Comparison of ENCODE assay signal across 11 mouse cellular contexts in the genomic region with DNA sequence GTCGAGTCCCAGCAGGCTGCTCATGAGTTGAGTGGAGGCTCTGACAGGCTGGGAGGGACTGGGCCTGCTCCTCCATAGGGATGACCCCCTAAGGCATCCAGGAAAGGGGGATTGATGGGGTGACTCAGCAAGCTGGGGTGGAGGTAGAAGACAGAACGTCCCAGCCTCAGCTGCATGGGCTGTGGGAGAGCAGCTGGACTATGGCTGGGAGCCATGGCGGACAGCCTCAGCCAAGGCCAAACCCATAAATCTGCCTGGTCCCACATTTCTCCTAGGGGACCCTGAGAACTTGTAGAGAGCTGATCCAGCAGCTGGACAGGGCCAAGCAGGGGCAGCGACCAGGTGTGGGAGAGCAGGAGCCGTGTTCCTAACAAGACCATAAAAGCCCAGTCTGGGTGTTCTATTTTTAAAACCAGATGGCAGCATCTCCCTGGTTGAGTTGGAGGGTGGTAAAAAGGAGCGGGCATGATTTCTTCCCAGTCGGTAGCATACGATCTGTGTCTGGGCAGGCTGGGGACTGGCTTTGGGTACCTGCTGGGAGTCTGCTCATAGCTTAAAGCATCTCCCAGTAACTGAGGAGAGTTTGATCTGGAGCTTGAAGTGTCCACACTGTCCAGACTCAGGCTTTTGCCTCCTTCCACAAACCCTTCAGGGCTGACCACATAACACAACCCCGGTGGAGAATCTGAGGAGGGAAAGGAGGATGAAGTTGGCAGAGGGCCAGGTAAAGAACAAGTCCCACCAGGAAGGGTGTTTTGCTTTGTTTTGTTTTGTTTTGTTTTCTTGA. TPM values are rescaled to one million over a fixed set of nuclear protein-coding genes. Genes with fewer than 3 reads are reported as not detected.
DNase-seq lines count a peak whose midpoint lies in the region; ATAC-seq and TF ChIP-seq lines count a peak whose summit lies in the region.
"Had no signal": no experiment of that assay in that cellular context is flagged by ENCODE, and none has a peak within 500 bp of the region (broad histone marks: within the 10 kb centered on the region; RNA-seq: fewer than 3 reads in every experiment).

No protein-coding gene starts in this region.

- 49% methylated on average over 9 of the region's 9 CpGs for WGBS in heart, adult 2 months
- whole genome bisulfite sequencing in heart, embryonic 12.5 days = 59% methylated on average over 9 of the region's 9 CpGs
- WGBS in cerebellum, adult 2 months = 23% methylated on average over 9 of the region's 9 CpGs

- ATAC-seq in heart, embryonic 12.5 days (ENCODE audit: insufficient number of reproducible peaks, low FRiP score) = no peak
- ATAC-seq: activated CD4-positive, CD25-positive, alpha-beta regulatory T cell, adult 4 months had no signal

- H3K4me2 ChIP-seq in heart, embryonic 12.5 days = no peak overlapping the region

- no peak for TF ChIP-seq EP300 in heart, adult 2 months (IDR thresholded peaks at IDR 0.05; ENCODE audit: insufficient read depth, low read depth, low read length)

- intact Hi-C loops in heart, adult 2 months (cut with DNase I) = no loop called here

- TF ChIP-seq CTCF in heart, adult 2 months (IDR thresholded peaks at IDR 0.05) = no peak
- no peak for TF ChIP-seq CTCF in cerebellum, adult 2 months (IDR thresholded peaks at IDR 0.05; ENCODE audit: borderline replicate concordance, insufficient read depth, low read depth, low read length)

- TF ChIP-seq POLR2A in heart, adult 2 months (IDR thresholded peaks at IDR 0.05; ENCODE audit: insufficient read depth, low read depth, low read length) = no peak
- no peak for TF ChIP-seq POLR2A in cerebellum, adult 2 months (IDR thresholded peaks at IDR 0.05; ENCODE audit: borderline replicate concordance, insufficient read depth, low read length)

- DNase-seq in heart, adult 2 months = peak; percentile 61 to 67
- peak; percentile 74 for DNase-seq in adrenal gland, postnatal 10 days
- DNase-seq in heart, postnatal 4 days = peak; percentile 41
- DNase-seq in lung, postnatal 36 days = peak; percentile 19
- no peak for DNase-seq in liver
- no peak for DNase-seq in layer of hippocampus, adult 9-10 months (ENCODE audit: low spot score)
- DNase-seq in cerebellum, adult 2 months = no peak
- DNase-seq: right cerebral cortex, postnatal 25 days had no signal

- H3K9ac ChIP-seq in heart, adult 2 months (ENCODE audit: low read depth, low read length) = no peak overlapping the region
- H3K9ac ChIP-seq in heart, embryonic 12.5 days = no peak overlapping the region

- no peaks in the 10 kb centered on the region for H3K36me3 ChIP-seq in heart, adult 2 months (ENCODE audit: control insufficient read depth, insufficient read depth, low read length)
- no peaks in the 10 kb centered on the region for H3K36me3 ChIP-seq in heart, embryonic 12.5 days

- H3K4me1 ChIP-seq in heart, adult 2 months (ENCODE audit: control insufficient read depth, insufficient read depth, low read length) = no peaks in the 10 kb centered on the region
- H3K4me1 ChIP-seq in heart, embryonic 12.5 days (replicated peaks) = peaks cover 8% of the 10 kb centered on the region
- no peaks in the 10 kb centered on the region for H3K4me1 ChIP-seq in cerebellum, adult 2 months (ENCODE audit: control insufficient read depth, insufficient read depth, low read length)

- no peak overlapping the region for H3K4me3 ChIP-seq in heart, adult 2 months
- no peak overlapping the region for H3K4me3 ChIP-seq in heart, embryonic 12.5 days
- H3K4me3 ChIP-seq in cerebellum, adult 2 months (replicated peaks; ENCODE audit: insufficient read depth, low read depth, low read length) = no peak overlapping the region

- no peak overlapping the region for H3K27ac ChIP-seq in heart, adult 2 months
- no peak overlapping the region for H3K27ac ChIP-seq in heart, embryonic 12.5 days (ENCODE audit: poor library complexity, severe bottlenecking)
- no peak overlapping the region for H3K27ac ChIP-seq in cerebellum, adult 2 months (ENCODE audit: insufficient read depth, low read length)

- no peaks in the 10 kb centered on the region for H3K79me2 ChIP-seq in heart, adult 2 months (replicated peaks; ENCODE audit: control insufficient read depth, insufficient read depth, low read length)

- no peaks in the 10 kb centered on the region for H3K9me3 ChIP-seq in heart, embryonic 12.5 days (replicated peaks)

- no peaks in the 10 kb centered on the region for H3K27me3 ChIP-seq in heart, adult 2 months (ENCODE audit: control insufficient read depth, insufficient read depth, low read length)
- 0 out of 2 replicates have a peak, but pooled peaks cover 1% of the 10 kb centered on the region for H3K27me3 ChIP-seq in heart, embryonic 12.5 days (replicated peaks)
- H3K27me3 ChIP-seq in cerebellum, adult 2 months (ENCODE audit: control insufficient read depth, insufficient read depth, low read length) = no peaks in the 10 kb centered on the region; the same call in 1 of the 2 replicates

RNA-seq across cellular contexts. Expression of gene Tcf23, which starts 6.6 kb away (rescaled TPM):
- total RNA-seq in heart, adult 2 months (2021) = 1 to 10 TPM; 1.6 TPM
- polyA plus RNA-seq in heart, adult 2 months (2012; rRNA removed) = 0.44 and 0.57 TPM in 2 replicates
- 0.18 and 0.22 TPM in 2 replicates for polyA plus RNA-seq in heart, embryonic 12.5 days (2016; fragmentation: Nextera tagmentation; extraction: Ambion mirVana)
- total RNA-seq in adrenal gland, postnatal 10 days (2021) = under 1 TPM; 0.39 to 0.99 TPM
- total RNA-seq in heart, postnatal 4 days (2021) = under 1 TPM; 0.23 to 0.26 TPM
- 0.28 and 0.29 TPM in 2 replicates for polyA plus RNA-seq in cerebellum, adult 2 months (2012; rRNA removed)
- total RNA-seq: megakaryocyte-erythroid progenitor cell, adult 5-6 weeks had no signal
- polyA plus RNA-seq: activated CD4-positive, CD25-positive, alpha-beta regulatory T cell, adult 4 months had no signal

RNA-seq across cellular contexts. Expression of gene Preb, which starts 14.9 kb away (rescaled TPM):
- 10 to 100 TPM; 80.3 to 84.6 TPM for total RNA-seq in heart, adult 2 months (2021)
- 166 and 189 TPM in 2 replicates for polyA plus RNA-seq in heart, adult 2 months (2012; rRNA removed)
- polyA plus RNA-seq in heart, embryonic 12.5 days (2016; fragmentation: Nextera tagmentation; extraction: Ambion mirVana) = 86.0 and 89.0 TPM in 2 replicates
- 100 to 1,000 TPM; 110 to 118 TPM for total RNA-seq in adrenal gland, postnatal 10 days (2021)
- 10 to 100 TPM; 62.3 to 68.4 TPM for total RNA-seq in heart, postnatal 4 days (2021)
- 228 and 241 TPM in 2 replicates for polyA plus RNA-seq in cerebellum, adult 2 months (2012; rRNA removed)

RNA-seq across cellular contexts. Expression of gene Cgref1, which starts 29.7 kb away (rescaled TPM):
- total RNA-seq in heart, adult 2 months (2021) = under 1 TPM; 0.30 to 0.73 TPM
- polyA plus RNA-seq in heart, adult 2 months (2012; rRNA removed) = 1.2 and 2.0 TPM in 2 replicates
- polyA plus RNA-seq in heart, embryonic 12.5 days (2016; fragmentation: Nextera tagmentation; extraction: Ambion mirVana) = 4.9 and 5.2 TPM in 2 replicates
- 1 to 10 TPM; 2.8 to 5.1 TPM for total RNA-seq in adrenal gland, postnatal 10 days (2021)
- total RNA-seq in heart, postnatal 4 days (2021) = under 1 TPM; 0.67 to 0.77 TPM
- polyA plus RNA-seq in cerebellum, adult 2 months (2012; rRNA removed) = 16.7 and 18.5 TPM in 2 replicates
- total RNA-seq: megakaryocyte-erythroid progenitor cell, adult 5-6 weeks had no signal

RNA-seq across cellular contexts. Expression of gene Khk, which starts 53.8 kb away (rescaled TPM):
- 10 to 100 TPM; 22.6 to 29.6 TPM for total RNA-seq in heart, adult 2 months (2021)
- polyA plus RNA-seq in heart, adult 2 months (2012; rRNA removed) = 31.8 and 40.9 TPM in 2 replicates
- 6.5 and 8.1 TPM in 2 replicates for polyA plus RNA-seq in heart, embryonic 12.5 days (2016; fragmentation: Nextera tagmentation; extraction: Ambion mirVana)
- 10 to 100 TPM; 64.3 to 89.4 TPM for total RNA-seq in adrenal gland, postnatal 10 days (2021)
- total RNA-seq in heart, postnatal 4 days (2021) = 1 to 10 TPM; 6.4 to 9.2 TPM
- polyA plus RNA-seq in cerebellum, adult 2 months (2012; rRNA removed) = 34.1 and 34.2 TPM in 2 replicates

Comparison
In these comparisons a context has a peak if more than half of its experiments do, and no peak if none do; other contexts are left out.
1. DNase-seq: peak in heart, adult 2 months (2 of 2), adrenal gland, postnatal 10 days (single experiment), heart, postnatal 4 days (single experiment) and lung, postnatal 36 days (single experiment); none in liver (single experiment), layer of hippocampus, adult 9-10 months (single experiment) and cerebellum, adult 2 months (0 of 2).